Mouse (Mus musculus) embryonic fibroblast, embryonic 13.5 days (primary cell): ENCODE results near the gene Ttc12.

Experiments
- CTCF ChIP-seq: IDR thresholded peaks from 2 replicates; pipeline ENCODE4 v1.5.1; 2011; ENCODE audit warnings: mild to moderate bottlenecking, control low read depth, low read length, moderate library complexity, borderline replicate concordance; ENCODE audit not compliant: insufficient read depth
- POLR2A ChIP-seq: IDR thresholded peaks from 2 replicates; pipeline ENCODE4 v1.6.1; 2011; ENCODE audit warnings: low read depth, mild to moderate bottlenecking, control low read depth, low read length, moderate library complexity

DNA sequence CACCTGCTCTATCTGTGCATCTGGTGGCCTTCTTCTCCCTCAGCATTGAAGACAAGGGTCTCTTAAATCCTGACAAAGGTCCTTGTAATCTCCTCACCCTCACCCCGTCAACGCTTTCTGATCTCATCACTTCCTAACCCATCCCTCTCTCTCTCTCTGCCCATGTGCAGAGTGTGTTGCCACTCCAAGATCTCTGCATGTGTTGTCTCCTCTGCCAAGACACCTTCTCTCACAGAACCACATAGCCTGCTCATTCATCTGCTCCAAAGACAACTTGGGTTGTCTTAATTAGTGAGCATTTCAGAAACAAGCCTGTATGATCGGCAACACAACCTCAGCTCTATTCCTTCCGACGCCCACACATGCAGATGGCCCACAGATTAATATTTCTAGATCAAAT lies 62.2 kb downstream of the Ttc12 start:
- TF ChIP-seq CTCF: no peak
- TF ChIP-seq POLR2A: no peak
